ENCODE assay signal across 7 mouse cellular contexts in genomic region chr19:11912533-11913121, GRCm38 (mm10). TPM values are rescaled to one million over a fixed set of nuclear protein-coding genes. Genes with fewer than 3 reads are reported as not detected.
A peak's percentile ranks its signal among the peaks of the same experiment; 100 is the strongest.
DNase-seq lines count a peak whose midpoint lies in the region; ATAC-seq lines count a peak whose summit lies in the region.

No protein-coding gene starts in this region.

- H3K36me3 ChIP-seq in forebrain, embryonic 15.5 days, result peaks cover 13% of the 10 kb centered on the region

- intact Hi-C loops in heart, postnatal 10 days (cut with DNase I), result loop anchor here (1.0 to 2.0 kb wide), 2 partner anchors 54 to 99 kb away; no protein-coding TSS in a partner anchor

- H3K4me1 ChIP-seq in forebrain, embryonic 15.5 days, result peaks cover 37% of the 10 kb centered on the region

- WGBS in forebrain, embryonic 15.5 days, result under 1% methylated on average over 45 of the region's 54 CpGs

- H3K9ac ChIP-seq in forebrain, embryonic 15.5 days (replicated peaks), result peak overlapping the region; percentile 84

- H3K4me3 ChIP-seq in forebrain, embryonic 15.5 days, result peak overlapping the region; percentile 84

- ATAC-seq in forebrain, embryonic 15.5 days (replicated peaks), result peak; percentile 68

- no peaks in the 10 kb centered on the region for H3K9me3 ChIP-seq in forebrain, embryonic 15.5 days

- H3K27me3 ChIP-seq in forebrain, embryonic 15.5 days, result no peaks in the 10 kb centered on the region

- peak overlapping the region; percentile 84 for H3K27ac ChIP-seq in forebrain, embryonic 15.5 days (replicated peaks)

- peak overlapping the region; percentile 76 for H3K4me2 ChIP-seq in forebrain, embryonic 15.5 days (replicated peaks)

- peak; percentile 74 for DNase-seq in NIH3T3 (ENCODE audit: low read depth)
- peak; percentile 38 for DNase-seq in brain, adult 2 months (ENCODE audit: low read depth, low spot score)
- DNase-seq in heart, postnatal 10 days, result peak; percentile 74 to 75
- DNase-seq in kidney, postnatal 14 days, result peak; percentile 70
- DNase-seq in lung, postnatal 14 days, result peak; percentile 52
- peak; percentile 14 to 28 for DNase-seq in right cerebral cortex, postnatal 36 days (ENCODE audit: low spot score in 2 of 2)

RNA-seq across cellular contexts. Expression of gene Patl1, which starts 0.4 kb away (rescaled TPM):
- 18.2 and 18.8 TPM in 2 replicates for polyA plus RNA-seq in forebrain, embryonic 15.5 days (2015; fragmentation: Nextera tagmentation; extraction: Ambion mirVana)
- total RNA-seq in heart, postnatal 10 days (2021), result 10 to 100 TPM; 33.2 to 33.8 TPM

RNA-seq across cellular contexts. Expression of gene Olfr1420, which starts 26.3 kb away (rescaled TPM):
- polyA plus RNA-seq in forebrain, embryonic 15.5 days (2015; fragmentation: Nextera tagmentation; extraction: Ambion mirVana), result not detected in 2 replicates
- not detected for total RNA-seq in heart, postnatal 10 days (2021)

RNA-seq across cellular contexts. Expression of gene Olfr1419, which starts 37.7 kb away (rescaled TPM):
- polyA plus RNA-seq in forebrain, embryonic 15.5 days (2015; fragmentation: Nextera tagmentation; extraction: Ambion mirVana), result not detected in 2 replicates
- not detected for total RNA-seq in heart, postnatal 10 days (2021)

RNA-seq across cellular contexts. Expression of gene Olfr1418, which starts 51.8 kb away (rescaled TPM):
- not detected in 2 replicates for polyA plus RNA-seq in forebrain, embryonic 15.5 days (2015; fragmentation: Nextera tagmentation; extraction: Ambion mirVana)
- not detected for total RNA-seq in heart, postnatal 10 days (2021)

RNA-seq across cellular contexts. Expression of gene Osbp, which starts 53.1 kb away (rescaled TPM):
- polyA plus RNA-seq in forebrain, embryonic 15.5 days (2015; fragmentation: Nextera tagmentation; extraction: Ambion mirVana), result 4.3 and 4.9 TPM in 2 replicates
- 10 to 100 TPM; 74.0 to 83.6 TPM for total RNA-seq in heart, postnatal 10 days (2021)

Comparison
In these comparisons a context has a peak if more than half of its experiments do, and no peak if none do; other contexts are left out.
1. Peak in every context shown above with its lines: DNase-seq, ATAC-seq, H3K4me3 ChIP-seq and H3K27ac ChIP-seq.
2. DNase-seq: peak in every context shown above with its lines; median percentile 74 in heart, postnatal 10 days; 74 in NIH3T3; 70 in kidney, postnatal 14 days; 52 in lung, postnatal 14 days; 38 in brain, adult 2 months; 21 in right cerebral cortex, postnatal 36 days.